Mouse (Mus musculus): ENCODE results near the gene Mettl11b.

DNA sequence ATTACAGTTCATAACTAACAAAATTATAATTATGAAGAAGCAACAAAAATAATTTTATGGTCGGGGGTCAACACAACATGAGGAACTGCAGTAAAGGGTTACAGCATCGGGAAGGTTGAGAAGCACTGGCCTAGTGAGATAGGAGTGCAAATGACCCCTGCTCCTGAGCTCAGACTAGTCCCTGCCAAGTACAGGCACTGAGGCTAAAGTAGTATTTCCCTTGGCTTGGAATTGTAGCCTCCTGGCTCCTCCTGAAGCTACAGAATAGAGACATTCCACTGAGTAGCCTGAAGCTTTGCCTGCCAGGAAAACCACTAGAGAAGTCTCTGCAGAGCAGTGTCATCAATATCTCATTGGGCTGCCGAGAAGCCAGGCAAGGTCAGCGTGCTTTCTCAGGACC, 53.7 kb downstream of the Mettl11b start:
- no peak for TF ChIP-seq POLR2A (IDR thresholded peaks at IDR 0.05; ENCODE audit: low read depth, low read length)
- no peak for TF ChIP-seq CTCF (IDR thresholded peaks at IDR 0.05; ENCODE audit: borderline replicate concordance, insufficient read depth, low read length)

Data from embryonic fibroblast, embryonic 13.5 days (primary cell).